Mouse (Mus musculus) liver, postnatal 0 days (tissue): ENCODE results near the gene Ccdc6. TPM values are rescaled to one million over a fixed set of nuclear protein-coding genes. Genes with fewer than 3 reads are reported as not detected.

Experiments used
- ATAC-seq: fragments of 200-750 bp; cut with Nextera tagmentation; 2 replicates; pipeline ENCODE4 v1.8.0; 2017; ENCODE audit warnings: mild to moderate bottlenecking, moderate library complexity
- DNase-seq: peaks from one replicate; pipeline ENCODE4 v3.0.0-alpha.2; 2016
- H3K27ac ChIP-seq: fragments of 300-500 bp; sonication (generic); 2 replicates; pipeline ENCODE4 v1.5.1; 2014; ENCODE audit warnings: antibody characterized with exemption, moderate library complexity, mild to moderate bottlenecking, low read depth
- H3K27me3 ChIP-seq: fragments of 300-500 bp; sonication (generic); 2 replicates; pipeline ENCODE4 v1.6.1; 2014; ENCODE audit warnings: low read length, control low read depth, mixed read lengths; ENCODE audit not compliant: insufficient read depth
- H3K36me3 ChIP-seq: fragments of 300-500 bp; sonication (generic); replicated peaks from 2 replicates; pipeline ENCODE4 v1.6.1; 2014; ENCODE audit warnings: mild to moderate bottlenecking, control low read depth, low read length, moderate library complexity, mixed read lengths; ENCODE audit not compliant: insufficient read depth
- H3K4me1 ChIP-seq: fragments of 300-500 bp; sonication (generic); 2 replicates; pipeline ENCODE4 v1.6.1; 2014; ENCODE audit warnings: antibody characterized with exemption, mild to moderate bottlenecking, control low read depth; ENCODE audit not compliant: insufficient read depth
- H3K4me2 ChIP-seq: fragments of 300-500 bp; sonication (generic); 2 replicates; pipeline ENCODE4 v1.6.1; 2014; ENCODE audit warnings: low read depth, mild to moderate bottlenecking, low read length, moderate library complexity, mixed read lengths
- H3K4me3 ChIP-seq: fragments of 300-500 bp; sonication (generic); 2 replicates; pipeline ENCODE4 v1.5.1; 2014; ENCODE audit warnings: low read depth, low read length
- H3K9ac ChIP-seq: fragments of 300-500 bp; sonication (generic); replicated peaks from 2 replicates; pipeline ENCODE4 v1.6.1; 2014; ENCODE audit warnings: mild to moderate bottlenecking, moderate library complexity
- H3K9me3 ChIP-seq: fragments of 300-500 bp; sonication (generic); 2 replicates; pipeline ENCODE4 v1.6.1; 2016; ENCODE audit warnings: mild to moderate bottlenecking, control low read depth, low read length, mixed read lengths
- CTCF ChIP-seq: sonication (generic); IDR thresholded peaks from 2 replicates; pipeline ENCODE4 v1.5.1; 2016; ENCODE audit warnings: antibody characterized with exemption, low read depth
- EP300 ChIP-seq: IDR thresholded peaks from 2 replicates; pipeline ENCODE4 v1.6.1; 2016; ENCODE audit warnings: antibody characterized with exemption, low read depth, mild to moderate bottlenecking
- WGBS: fragments of 180-500 bp; shearing (Covaris S2); extraction: QIAGEN DNeasy Blood & Tissue Kit; methylation state at CpG from one replicate; pipeline ENCODE4 v1.1.7; 2014; ENCODE audit not compliant: insufficient replicate concordance; 5-methylcytosine and 5-hydroxymethylcytosine counted together
- polyA plus RNA-seq: library from polyadenylated mRNA; unstranded; fragments of >200 nt; fragmentation: Nextera tagmentation; extraction: Ambion mirVana; gene quantifications from 2 replicates; pipeline ENCODE4 v1.2.1, GENCODE M21; 2015

The Ccdc6 gene
- 5.5 and 6.3 TPM in 2 replicates for polyA plus RNA-seq

DNA sequence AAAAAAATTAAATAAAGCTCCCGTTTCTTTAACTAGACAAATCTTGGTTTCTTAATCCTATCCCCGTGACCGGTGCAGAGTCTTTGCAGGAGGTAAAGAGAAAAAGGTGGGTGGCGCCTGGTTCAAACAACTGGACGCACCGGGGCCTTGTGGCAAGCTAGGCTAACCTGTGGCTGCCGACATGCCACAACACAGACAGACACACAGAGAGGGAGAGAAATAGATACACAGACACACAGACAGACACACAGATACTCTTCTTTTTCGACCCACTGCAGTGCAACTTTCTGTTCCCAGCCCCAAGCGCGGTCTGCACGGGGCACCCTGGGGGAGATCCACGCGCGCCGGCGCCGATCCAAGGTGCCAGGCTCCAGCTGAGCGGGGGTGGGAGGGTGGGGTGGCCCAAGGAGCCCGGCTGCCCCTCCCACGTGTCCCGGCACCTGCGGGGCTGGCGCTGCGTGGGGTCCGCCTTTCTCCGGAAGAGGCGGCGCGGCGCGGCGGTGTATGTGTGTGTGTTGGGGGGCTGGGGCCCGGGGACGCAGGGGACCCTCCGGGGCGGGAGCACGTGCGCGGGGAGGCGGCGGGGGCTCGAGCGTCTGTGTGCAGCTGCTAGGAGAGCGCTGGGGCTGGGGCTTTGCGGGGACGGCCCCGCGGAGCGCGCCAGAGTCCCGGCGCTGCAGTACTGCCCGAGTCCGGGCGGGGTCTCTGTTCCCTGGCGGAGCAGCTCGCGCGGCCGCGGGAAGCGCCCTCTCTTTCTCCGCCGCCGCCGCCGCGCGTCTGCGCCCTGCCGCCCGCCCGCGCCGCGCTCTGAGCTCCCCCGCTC, at the start of gene Ccdc6:
TSS of gene Ccdc6 (plus strand) at position 756 of the 823 bp plus-strand sequence.
- Histone ChIP-seq H3K4me2 (peak within 1 kb of the TSS; percentile 94), H3K4me3 (peak within 1 kb of the TSS; percentile 83), H3K36me3 (peaks cover 3% of the 10 kb centered on the region; the same call in 1 of the 2 replicates), H3K9me3 (no peaks in the 10 kb centered on the region), H3K27me3 (no peaks in the 10 kb centered on the region), H3K4me1 (peaks cover 30% of the 10 kb centered on the region), H3K9ac (peak within 1 kb of the TSS; percentile 76), H3K27ac (peak within 1 kb of the TSS; percentile 88)
- TF ChIP-seq EP300 (no peak), CTCF (peak; percentile 74)
- ATAC-seq = peak; percentile 88
- WGBS = under 1% methylated on average over 51 of the region's 77 CpGs
- DNase-seq = peak; percentile 88

DNA sequence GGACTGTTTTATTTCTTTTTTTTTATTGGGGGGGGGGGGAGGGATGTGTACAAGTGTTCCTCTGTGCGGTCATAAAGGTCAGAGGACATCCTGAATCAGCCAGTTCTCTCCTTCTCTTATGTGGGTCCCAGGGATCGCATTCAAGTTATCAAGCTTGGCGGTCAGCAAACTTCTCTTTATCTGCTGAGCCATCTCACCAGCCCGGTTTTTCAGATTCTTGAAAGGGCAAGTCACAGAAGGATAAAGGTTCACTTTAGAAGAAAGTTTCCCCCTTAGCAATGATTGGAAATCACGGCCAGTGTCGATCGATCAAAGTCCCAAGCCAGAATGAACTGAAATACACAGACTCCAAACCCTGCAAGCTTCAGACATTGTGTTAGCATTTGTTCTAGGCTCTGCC, 47.1 kb upstream of the Ccdc6 start:
- no peaks in the 10 kb centered on the region for H3K27me3 ChIP-seq

DNA sequence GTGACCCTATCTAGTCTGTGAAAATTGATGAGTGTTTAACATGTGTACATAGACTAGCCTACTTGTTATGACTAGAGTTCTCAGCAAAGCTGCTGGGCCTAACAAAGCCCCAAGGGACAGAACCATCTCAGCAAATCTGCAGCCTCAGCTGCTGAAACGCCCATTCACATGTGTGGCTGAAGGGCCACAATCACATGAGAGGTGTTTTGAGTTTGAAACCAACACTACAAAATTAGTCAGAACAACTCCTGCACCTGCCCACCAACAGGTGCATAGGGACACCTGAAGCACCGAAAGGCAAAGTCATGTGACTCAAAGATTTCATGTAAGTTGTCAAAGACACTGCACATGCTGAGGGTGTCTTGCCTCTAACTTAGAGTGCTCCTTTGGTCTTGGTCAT, 41.6 kb upstream of the Ccdc6 start:
- no peaks in the 10 kb centered on the region for H3K36me3 ChIP-seq
- H3K27ac ChIP-seq = no peak overlapping the region
- no peak for TF ChIP-seq CTCF
- no peak for TF ChIP-seq EP300
- no peak overlapping the region for H3K9ac ChIP-seq
- 85% methylated on average over 2 of the region's 2 CpGs for WGBS
- H3K4me2 ChIP-seq = no peak overlapping the region
- peaks cover 3% of the 10 kb centered on the region; the same call in 1 of the 2 replicates for H3K9me3 ChIP-seq
- no peak overlapping the region for H3K4me3 ChIP-seq
- DNase-seq = no peak
- no peaks in the 10 kb centered on the region for H3K27me3 ChIP-seq
- ATAC-seq = no peak
- H3K4me1 ChIP-seq = no peaks in the 10 kb centered on the region

More for the DNA sequence above, 47.1 kb upstream of the Ccdc6 start:
- Histone ChIP-seq H3K27ac (no peak overlapping the region), H3K4me3 (no peak overlapping the region), H3K4me1 (no peaks in the 10 kb centered on the region), H3K36me3 (no peaks in the 10 kb centered on the region), H3K9ac (no peak overlapping the region), H3K4me2 (no peak overlapping the region), H3K9me3 (peaks cover 3% of the 10 kb centered on the region; the same call in 1 of the 2 replicates)
- TF ChIP-seq EP300 (no peak), CTCF (no peak)
- ATAC-seq = no peak
- no peak for DNase-seq
- WGBS = 71% methylated on average over 7 of the region's 7 CpGs

DNA sequence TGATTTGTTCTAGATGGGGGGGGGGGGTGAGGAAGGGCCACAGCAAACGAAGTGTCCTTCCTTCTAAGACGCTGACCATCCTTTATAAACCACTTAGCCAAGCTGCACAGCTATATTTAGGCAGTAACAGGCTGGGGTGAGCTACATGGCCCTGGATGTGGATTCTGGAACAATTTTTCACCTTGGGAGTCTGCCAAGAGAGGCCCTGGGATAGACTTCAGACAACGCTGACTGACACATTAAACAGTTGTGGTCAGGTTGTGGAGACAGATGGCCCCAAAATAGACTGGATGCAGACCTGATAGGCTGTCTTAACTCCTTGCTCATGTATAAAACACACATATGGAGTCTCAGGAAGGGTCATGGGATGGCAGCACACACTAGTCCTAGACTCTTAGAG, 39.9 kb upstream of the Ccdc6 start:
- no peak overlapping the region for H3K4me3 ChIP-seq
- H3K9me3 ChIP-seq = peaks cover 3% of the 10 kb centered on the region; the same call in 1 of the 2 replicates
- no peaks in the 10 kb centered on the region for H3K4me1 ChIP-seq
- H3K4me2 ChIP-seq = no peak overlapping the region
- H3K27ac ChIP-seq = no peak overlapping the region
- ATAC-seq (no peak), DNase-seq (no peak)
- H3K36me3 ChIP-seq = no peaks in the 10 kb centered on the region
- WGBS = 65% methylated on average over 3 of the region's 3 CpGs
- H3K27me3 ChIP-seq = no peaks in the 10 kb centered on the region
- H3K9ac ChIP-seq = no peak overlapping the region
- TF ChIP-seq EP300 = no peak
- no peak for TF ChIP-seq CTCF

DNA sequence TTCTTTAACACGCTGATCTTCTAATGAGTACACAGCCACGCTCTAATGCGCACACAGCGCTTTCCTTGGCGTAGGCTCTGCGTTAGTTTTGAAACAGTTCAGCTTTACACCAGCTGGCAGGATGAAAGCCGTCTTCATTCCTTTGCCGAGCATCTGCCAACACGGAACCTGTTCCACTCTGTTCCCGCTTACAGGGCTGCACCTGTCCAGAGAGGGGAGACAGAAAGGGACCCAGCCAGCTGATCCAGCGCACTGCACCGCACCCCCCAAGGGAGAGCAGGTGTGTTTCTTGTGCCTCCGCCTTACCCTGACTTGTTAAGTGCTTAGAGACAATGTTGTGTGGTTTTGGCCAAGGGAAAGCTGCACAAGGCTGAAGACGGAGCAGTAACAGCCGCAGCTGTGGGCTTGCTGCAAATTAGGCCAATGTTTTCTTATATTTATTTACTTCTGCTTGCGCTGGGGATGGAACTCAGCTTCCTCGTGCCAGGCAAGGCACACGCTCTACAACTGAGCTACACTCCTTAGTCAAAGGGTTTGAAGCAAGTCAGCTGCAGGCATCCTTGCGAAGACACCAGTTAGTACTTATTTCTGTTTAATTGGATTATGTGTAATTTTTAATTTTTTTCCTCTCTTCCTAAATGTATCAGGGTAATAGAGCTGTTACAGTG, 36.8 kb upstream of the Ccdc6 start:
- no peak for DNase-seq
- no peak for TF ChIP-seq CTCF
- TF ChIP-seq EP300 = no peak
- no peak for ATAC-seq

DNA sequence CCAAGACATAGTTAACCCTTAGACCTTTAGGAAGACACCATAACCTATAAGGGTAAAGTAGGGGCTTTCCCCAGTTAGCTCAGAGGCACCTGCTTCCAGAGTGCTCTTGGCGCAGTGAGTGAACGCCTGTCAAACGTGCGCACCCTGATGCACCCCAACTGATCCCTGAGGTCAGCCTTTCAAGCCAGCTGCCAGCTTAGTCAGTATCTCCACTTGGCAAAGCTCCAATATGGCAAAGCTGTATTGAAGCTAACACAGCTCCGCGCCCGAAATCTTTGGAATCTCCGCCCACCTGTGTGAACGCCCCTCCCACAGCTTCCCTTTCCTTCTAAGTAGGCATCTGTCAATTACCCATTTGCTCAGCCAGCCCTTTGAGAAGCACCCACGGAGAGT, 36.2 kb upstream of the Ccdc6 start:
- Histone ChIP-seq H3K4me1 (no peaks in the 10 kb centered on the region), H3K9ac (no peak overlapping the region), H3K4me3 (no peak overlapping the region), H3K27ac (no peak overlapping the region), H3K36me3 (no peaks in the 10 kb centered on the region), H3K27me3 (no peaks in the 10 kb centered on the region), H3K4me2 (no peak overlapping the region), H3K9me3 (no peaks in the 10 kb centered on the region)
- ATAC-seq = no peak
- 47% methylated on average over 10 of the region's 10 CpGs for WGBS
- DNase-seq = no peak
- TF ChIP-seq CTCF = no peak
- no peak for TF ChIP-seq EP300

More for the DNA sequence above, 36.8 kb upstream of the Ccdc6 start:
- H3K27ac ChIP-seq = no peak overlapping the region
- WGBS = 78% methylated on average over 19 of the region's 19 CpGs
- no peaks in the 10 kb centered on the region for H3K9me3 ChIP-seq
- H3K4me3 ChIP-seq = no peak overlapping the region
- no peak overlapping the region for H3K9ac ChIP-seq
- no peaks in the 10 kb centered on the region for H3K27me3 ChIP-seq
- H3K4me1 ChIP-seq = no peaks in the 10 kb centered on the region
- no peak overlapping the region for H3K4me2 ChIP-seq
- no peaks in the 10 kb centered on the region for H3K36me3 ChIP-seq
